Mouse (Mus musculus): ENCODE results near the gene Rxfp4.

Gene Rxfp4

GRCm38 (mm10) chr3:88651669-88652618 lies 998 bp downstream of the Rxfp4 start:
- no peak for DNase-seq (ENCODE audit: low read depth, low spot score)

- DNase-seq (ENCODE audit: low read depth, low spot score): no peak
These were observed 2.0 kb downstream of the Rxfp4 start for GRCm38 (mm10) chr3:88650713-88651504.

GRCm38 (mm10) chr3:88649967-88650366 lies 3.0 kb downstream of the Rxfp4 start:
- no peak for DNase-seq (ENCODE audit: low read depth, low spot score)

GRCm38 (mm10) chr3:88649186-88649585 lies 3.8 kb downstream of the Rxfp4 start:
- DNase-seq (ENCODE audit: low read depth, low spot score): no peak

GRCm38 (mm10) chr3:88648452-88649168 lies 4.3 kb downstream of the Rxfp4 start:
- DNase-seq (ENCODE audit: low read depth, low spot score): no peak

GRCm38 (mm10) chr3:88647779-88648413 lies 5.0 kb downstream of the Rxfp4 start:
- DNase-seq (ENCODE audit: low read depth, low spot score): no peak

- DNase-seq (ENCODE audit: low read depth, low spot score): peak; percentile 30
These were observed 5.9 kb downstream of the Rxfp4 start for GRCm38 (mm10) chr3:88647076-88647475.

GRCm38 (mm10) chr3:88646426-88646995 lies 6.4 kb downstream of the Rxfp4 start:
- DNase-seq (ENCODE audit: low read depth, low spot score): peak; percentile 92

GRCm38 (mm10) chr3:88645937-88646336 lies 7.0 kb downstream of the Rxfp4 start:
- DNase-seq (ENCODE audit: low read depth, low spot score): no peak

GRCm38 (mm10) chr3:88643078-88643477 lies 9.9 kb downstream of the Rxfp4 start:
- peak; percentile 33 for DNase-seq (ENCODE audit: low read depth, low spot score)

- peak; percentile 68 for DNase-seq (ENCODE audit: low read depth, low spot score)
These were observed 12.3 kb downstream of the Rxfp4 start for GRCm38 (mm10) chr3:88640676-88641075.

- no peak for DNase-seq (ENCODE audit: low read depth, low spot score)
These were observed 13.7 kb downstream of the Rxfp4 start for GRCm38 (mm10) chr3:88639239-88639638.

GRCm38 (mm10) chr3:88637134-88637533 lies 15.8 kb downstream of the Rxfp4 start:
- no peak for DNase-seq (ENCODE audit: low read depth, low spot score)

GRCm38 (mm10) chr3:88636555-88636986 lies 16.4 kb downstream of the Rxfp4 start:
- DNase-seq (ENCODE audit: low read depth, low spot score): no peak

- no peak for DNase-seq (ENCODE audit: low read depth, low spot score)
These were observed 17.3 kb downstream of the Rxfp4 start for GRCm38 (mm10) chr3:88635506-88636275.

GRCm38 (mm10) chr3:88633056-88633455 lies 19.9 kb downstream of the Rxfp4 start:
- no peak for DNase-seq (ENCODE audit: low read depth, low spot score)

- peak; percentile 53 for DNase-seq (ENCODE audit: low read depth, low spot score)
These were observed 20.9 kb downstream of the Rxfp4 start for GRCm38 (mm10) chr3:88631921-88632587.

- no peak for DNase-seq (ENCODE audit: low read depth, low spot score)
These were observed 22.0 kb downstream of the Rxfp4 start for GRCm38 (mm10) chr3:88630849-88631341.

GRCm38 (mm10) chr3:88630018-88630417 lies 22.9 kb downstream of the Rxfp4 start:
- DNase-seq (ENCODE audit: low read depth, low spot score): no peak
